Mouse (Mus musculus) gastrocnemius, adult 18-20 months (tissue): ENCODE results near the gene Mterf1b. TPM values are rescaled to one million over a fixed set of nuclear protein-coding genes. Genes with fewer than 3 reads are reported as not detected.

Experiments
- DNase-seq: peaks from one replicate; pipeline ENCODE4 v3.0.0; 2021; ENCODE audit warnings: low spot score
- total RNA-seq, 2 experiments: library from RNA; stranded (reverse); gene quantifications; 2 replicates each; pipeline ENCODE4 v1.2.3; 2021

The Mterf1b gene
- total RNA-seq, 2 experiments from 2014 or later, result 1.3 to 1.4 TPM

DNA sequence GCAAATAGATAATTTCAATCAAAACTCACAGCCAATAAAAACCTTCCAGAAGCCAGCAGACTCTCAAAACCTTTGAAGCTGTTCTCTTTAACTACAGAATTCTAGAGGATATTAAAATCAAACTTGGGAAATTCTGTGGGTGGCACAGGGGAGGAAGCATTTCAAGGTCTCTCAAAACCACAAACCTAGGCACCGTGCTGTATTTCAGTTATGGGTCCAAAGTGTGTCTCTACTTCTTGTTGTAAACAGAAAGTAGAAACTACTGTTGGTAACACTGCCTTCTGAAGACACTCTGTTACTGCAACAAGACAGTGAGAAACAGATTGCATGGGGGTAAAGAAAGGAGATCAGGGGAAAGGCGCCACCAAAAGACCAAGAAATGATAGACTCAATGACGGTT, 52.8 kb downstream of the Mterf1b start:
- DNase-seq, result no peak

DNA sequence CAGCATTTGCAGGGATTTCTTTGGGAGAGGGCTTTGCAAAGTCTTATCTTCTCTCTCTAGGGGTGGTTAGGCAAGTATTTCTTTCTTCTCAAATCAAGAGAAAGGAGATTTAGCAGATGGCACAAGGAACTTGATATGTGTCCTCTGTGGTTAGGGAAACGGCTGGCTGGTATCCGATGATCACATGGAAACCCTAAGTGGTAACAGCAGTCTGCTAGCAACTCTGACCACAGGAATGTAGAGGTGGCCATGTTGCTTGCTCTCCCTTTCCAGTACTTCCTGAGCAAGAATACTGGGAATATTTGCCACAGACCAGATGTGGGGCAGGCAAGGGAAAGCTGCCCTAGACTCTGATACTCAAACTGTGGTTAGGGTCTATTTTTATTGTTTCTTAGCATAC, 53.9 kb downstream of the Mterf1b start:
- no peak for DNase-seq

Other genes with a start within 250 kb of the Mterf1b start
- gene Cyp51, start 87.6 kb upstream of the Mterf1b start, total RNA-seq, result 1 to 10 TPM; 2.0 to 3.0 TPM